Comparison of ENCODE assay signal across 23 mouse cellular contexts in genomic region chr1:99716266-99716665, GRCm38 (mm10). TPM values are rescaled to one million over a fixed set of nuclear protein-coding genes. Genes with fewer than 3 reads are reported as not detected.
DNase-seq lines count a peak whose midpoint lies in the region; ATAC-seq and TF ChIP-seq lines count a peak whose summit lies in the region.
"Had no signal": no experiment of that assay in that cellular context is flagged by ENCODE, and none has a peak within 500 bp of the region (broad histone marks: within the 10 kb centered on the region; RNA-seq: fewer than 3 reads in every experiment).

No protein-coding gene starts in this region.

- ATAC-seq in lung, embryonic 14.5 days (ENCODE audit: insufficient read depth) = peak; percentile 78; the same call in 1 of the 2 replicates
- ATAC-seq in lung, embryonic 16.5 days (ENCODE audit: low read depth) = peak; percentile 78
- ATAC-seq: forebrain, embryonic 14.5 days had no signal

- peak; percentile 28 for DNase-seq in lung, embryonic 14.5 days
- no peak for DNase-seq in lung, postnatal 25 days (ENCODE audit: low spot score)
- no peak for DNase-seq in lung, adult 2 months
- DNase-seq in lung, postnatal 36 days = peak; percentile 0
- no peak for DNase-seq in right cerebral cortex, adult 18-20 months
- DNase-seq: adrenal gland, adult 2 months; adrenal gland, postnatal 10 days; adrenal gland, postnatal 25 days; cerebellum, adult 11 months; cerebellum, adult 18-20 months; cerebellum, adult 8-10 months; cerebellum, adult 9-11 months; cerebellum, postnatal 14 days; cerebellum, postnatal 36 days; embryo, embryonic 11 days had no signal

- H3K4me2 ChIP-seq in lung, embryonic 14.5 days = no peak overlapping the region
- no peak overlapping the region for H3K4me2 ChIP-seq in lung, embryonic 16.5 days (ENCODE audit: low read depth, low read length)
- H3K4me2 ChIP-seq: embryonic facial prominence, embryonic 13.5 days; embryonic facial prominence, embryonic 15.5 days; forebrain, embryonic 12.5 days had no signal

- TF ChIP-seq POLR2A in lung, adult 2 months (IDR thresholded peaks at IDR 0.05; ENCODE audit: borderline replicate concordance, extremely low read depth, low read depth, low read length) = no peak

- no peak overlapping the region for H3K9ac ChIP-seq in lung, embryonic 14.5 days
- H3K9ac ChIP-seq in lung, embryonic 16.5 days (ENCODE audit: low read length) = no peak overlapping the region
- H3K9ac ChIP-seq: embryonic facial prominence, embryonic 13.5 days; embryonic facial prominence, embryonic 15.5 days; forebrain, embryonic 12.5 days had no signal

- no peak for TF ChIP-seq CTCF in lung, embryonic 14.5 days (IDR thresholded peaks at IDR 0.05; ENCODE audit: low read depth)
- no peak for TF ChIP-seq CTCF in lung, adult 2 months (IDR thresholded peaks at IDR 0.05; ENCODE audit: insufficient read depth, low read length)

- no peaks in the 10 kb centered on the region for H3K4me1 ChIP-seq in lung, embryonic 14.5 days (ENCODE audit: insufficient read depth)
- no peaks in the 10 kb centered on the region for H3K4me1 ChIP-seq in lung, embryonic 16.5 days (replicated peaks; ENCODE audit: control insufficient read depth, insufficient read depth, low read length)
- no peaks in the 10 kb centered on the region for H3K4me1 ChIP-seq in lung, adult 2 months (ENCODE audit: control insufficient read depth, insufficient read depth, low read length)
- H3K4me1 ChIP-seq: embryonic facial prominence, embryonic 13.5 days; embryonic facial prominence, embryonic 15.5 days; forebrain, embryonic 10.5 days; forebrain, embryonic 12.5 days had no signal

- H3K4me3 ChIP-seq in lung, embryonic 14.5 days (ENCODE audit: low read depth, low read length) = no peak overlapping the region
- H3K4me3 ChIP-seq in lung, embryonic 16.5 days (ENCODE audit: low read length) = no peak overlapping the region
- no peak overlapping the region for H3K4me3 ChIP-seq in lung, adult 2 months (replicated peaks; ENCODE audit: extremely low read depth, low read depth, low read length)
- H3K4me3 ChIP-seq: embryonic facial prominence, embryonic 13.5 days; embryonic facial prominence, embryonic 15.5 days; erythroblast, embryonic 14.5 days; forebrain, embryonic 10.5 days; forebrain, embryonic 12.5 days had no signal

- H3K27ac ChIP-seq in lung, embryonic 14.5 days (ENCODE audit: low read depth) = no peak overlapping the region
- H3K27ac ChIP-seq in lung, embryonic 16.5 days (ENCODE audit: low read length) = no peak overlapping the region
- H3K27ac ChIP-seq: embryonic facial prominence, embryonic 13.5 days; embryonic facial prominence, embryonic 15.5 days; forebrain, embryonic 10.5 days; forebrain, embryonic 12.5 days had no signal

- no peaks in the 10 kb centered on the region for H3K27me3 ChIP-seq in lung, embryonic 14.5 days (ENCODE audit: insufficient read depth, low read length)
- H3K27me3 ChIP-seq in lung, embryonic 16.5 days (ENCODE audit: control insufficient read depth, insufficient read depth, low read depth, low read length) = no peaks in the 10 kb centered on the region
- H3K27me3 ChIP-seq: embryonic facial prominence, embryonic 13.5 days; embryonic facial prominence, embryonic 15.5 days; forebrain, embryonic 12.5 days had no signal

- no peaks in the 10 kb centered on the region for H3K9me3 ChIP-seq in lung, embryonic 14.5 days (ENCODE audit: low read depth, low read length)
- H3K9me3 ChIP-seq in lung, embryonic 16.5 days (ENCODE audit: control insufficient read depth, low read length) = no peaks in the 10 kb centered on the region
- H3K9me3 ChIP-seq: embryonic facial prominence, embryonic 13.5 days; embryonic facial prominence, embryonic 15.5 days; forebrain, embryonic 10.5 days; forebrain, embryonic 12.5 days had no signal

- H3K36me3 ChIP-seq in lung, embryonic 14.5 days (ENCODE audit: insufficient read depth) = no peaks in the 10 kb centered on the region
- no peaks in the 10 kb centered on the region for H3K36me3 ChIP-seq in lung, embryonic 16.5 days (ENCODE audit: control insufficient read depth, insufficient read depth, low read length)
- H3K36me3 ChIP-seq: embryonic facial prominence, embryonic 13.5 days; embryonic facial prominence, embryonic 15.5 days; forebrain, embryonic 10.5 days; forebrain, embryonic 12.5 days had no signal

RNA-seq across cellular contexts. Expression of gene Cntnap5b, which starts 56.3 kb away (rescaled TPM):
- not detected in 2 replicates for polyA plus RNA-seq in lung, embryonic 14.5 days (2014; fragmentation: Nextera tagmentation; extraction: Ambion mirVana)
- polyA plus RNA-seq in lung, embryonic 16.5 days (2015; fragmentation: Nextera tagmentation; extraction: Ambion mirVana) = 0.04 TPM in 1 of 2 replicates, not detected in the other
- polyA plus RNA-seq in lung, adult 2 months (2012; rRNA removed) = 0.02 TPM in 1 of 2 replicates, not detected in the other
- polyA plus RNA-seq: adrenal gland, adult 2 months; C2C12; embryonic facial prominence, embryonic 15.5 days; erythroblast, embryonic 14.5 days had no signal

Comparison
In these comparisons a context has a peak if more than half of its experiments do, and no peak if none do; other contexts are left out.
1. DNase-seq: peak in lung, embryonic 14.5 days (single experiment) and lung, postnatal 36 days (single experiment); none in lung, postnatal 25 days (single experiment), lung, adult 2 months (single experiment) and right cerebral cortex, adult 18-20 months (single experiment).